In genomic region chr9:81716980-81717868, GRCm38 (mm10) we compare ENCODE assay signal across 12 mouse cellular contexts.
"Had no signal": no experiment of that assay in that cellular context is flagged by ENCODE, and none has a peak within 500 bp of the region (broad histone marks: within the 10 kb centered on the region; RNA-seq: fewer than 3 reads in every experiment).

No protein-coding gene starts in this region.

- H3K4me2 ChIP-seq: limb, embryonic 13.5 days; midbrain, embryonic 13.5 days; neural tube, embryonic 12.5 days had no signal

- DNase-seq: kidney, adult 11 months; kidney, postnatal 10 days; left cerebral cortex, postnatal 4 days; lung, adult 18-20 months; right cerebral cortex, postnatal 4 days; spleen, adult 18-20 months; thymus, adult 18-20 months; thymus, postnatal 25 days had no signal

- H3K27me3 ChIP-seq: limb, embryonic 13.5 days; midbrain, embryonic 13.5 days; neural tube, embryonic 12.5 days had no signal

- H3K9ac ChIP-seq: limb, embryonic 13.5 days; liver, embryonic 14.5 days; midbrain, embryonic 13.5 days; neural tube, embryonic 12.5 days had no signal

- H3K4me1 ChIP-seq: limb, embryonic 13.5 days; midbrain, embryonic 13.5 days; neural tube, embryonic 12.5 days had no signal

- H3K27ac ChIP-seq: limb, embryonic 13.5 days; liver, embryonic 14.5 days; midbrain, embryonic 13.5 days; neural tube, embryonic 12.5 days had no signal

- H3K4me3 ChIP-seq: limb, embryonic 13.5 days; midbrain, embryonic 13.5 days; neural tube, embryonic 12.5 days had no signal

- H3K9me3 ChIP-seq: limb, embryonic 13.5 days; midbrain, embryonic 13.5 days; neural tube, embryonic 12.5 days had no signal

- ATAC-seq: midbrain, embryonic 13.5 days had no signal

- H3K36me3 ChIP-seq: limb, embryonic 13.5 days; midbrain, embryonic 13.5 days; neural tube, embryonic 12.5 days had no signal
